Mouse (Mus musculus) heart, postnatal 36 days (tissue): Measurements from ENCODE around the gene Tmem82. TPM values are rescaled to one million over a fixed set of nuclear protein-coding genes. Genes with fewer than 3 reads are reported as not detected.

ENCODE experiments used
- DNase-seq, 2 experiments: peaks; one replicate each; pipeline ENCODE4 v3.0.0; 2021 to 2022
- intact Hi-C: fragments of 180-260 bp; cut with DNase I; formaldehyde crosslinking; loops from one replicate; pipeline ENCODE4 v1.15.1; 2025
- total RNA-seq, 2 experiments: library from RNA; stranded (reverse); gene quantifications; 2 replicates each; pipeline ENCODE4 v1.2.3; 2021

Gene Tmem82
- 10 to 100 TPM; 26.1 to 29.2 TPM for total RNA-seq

GRCm38 (mm10) chr4:141618565-141619243 lies at the start of gene Tmem82:
TSS of gene Tmem82 (minus strand) at chr4:141618633.
- DNase-seq = peak; percentile 66 to 77
- intact Hi-C loops = loop anchor here (2.0 to 10.0 kb wide), 4 partner anchors 174 to 976 kb away; partner anchors contain the start of genes Casp9 and Dnajc16

- DNase-seq = no peak
- intact Hi-C loops = loop anchor here (2.0 kb wide), 1 partner anchor 22 kb away; no protein-coding TSS in a partner anchor
Observed at GRCm38 (mm10) chr4:141664799-141665198, 46.4 kb upstream of the Tmem82 start, which contains the start of gene Plekhm2. TSS of gene Plekhm2 (minus strand) at chr4:141664899.

GRCm38 (mm10) chr4:141664011-141664745 lies 45.7 kb upstream of the Tmem82 start:
- peak; percentile 83 to 84 for DNase-seq
- intact Hi-C loops = loop anchor here (2.0 kb wide), 1 partner anchor 23 kb away; no protein-coding TSS in a partner anchor

- intact Hi-C loops = loop anchor here (2.0 kb wide), 2 partner anchors 59 to 127 kb away; partner anchors contain the start of genes Ddi2 and Dnajc16
- peak; percentile 44 to 64 for DNase-seq
Observed at GRCm38 (mm10) chr4:141663122-141663931, 44.9 kb upstream of the Tmem82 start.

GRCm38 (mm10) chr4:141660884-141661283 lies 42.5 kb upstream of the Tmem82 start:
- intact Hi-C loops = no loop called here

GRCm38 (mm10) chr4:141659739-141660138 lies 41.3 kb upstream of the Tmem82 start:
- no peak for DNase-seq
- intact Hi-C loops = no loop called here

More at GRCm38 (mm10) chr4:141660884-141661283, 42.5 kb upstream of the Tmem82 start:
- DNase-seq = no peak

GRCm38 (mm10) chr4:141658846-141659484 lies 40.5 kb upstream of the Tmem82 start:
- intact Hi-C loops = no loop called here
- DNase-seq = no peak

GRCm38 (mm10) chr4:141656932-141657331 lies 38.5 kb upstream of the Tmem82 start:
- no peak for DNase-seq

GRCm38 (mm10) chr4:141655908-141656608 lies 37.6 kb upstream of the Tmem82 start:
- intact Hi-C loops = no loop called here
- peak; percentile 57 to 61 for DNase-seq

More at GRCm38 (mm10) chr4:141656932-141657331, 38.5 kb upstream of the Tmem82 start:
- intact Hi-C loops = no loop called here

GRCm38 (mm10) chr4:141654509-141654908 lies 36.1 kb upstream of the Tmem82 start:
- no peak for DNase-seq

GRCm38 (mm10) chr4:141653813-141654212 lies 35.4 kb upstream of the Tmem82 start:
- DNase-seq = no peak
- intact Hi-C loops = no loop called here

More at GRCm38 (mm10) chr4:141654509-141654908, 36.1 kb upstream of the Tmem82 start:
- intact Hi-C loops = no loop called here

GRCm38 (mm10) chr4:141653044-141653443 lies 34.6 kb upstream of the Tmem82 start:
- intact Hi-C loops = no loop called here
- DNase-seq = no peak

- intact Hi-C loops = no loop called here
- DNase-seq = no peak
Observed at GRCm38 (mm10) chr4:141651944-141652343, 33.5 kb upstream of the Tmem82 start.

- DNase-seq = peak; percentile 49 to 51
Observed at GRCm38 (mm10) chr4:141651286-141651685, 32.9 kb upstream of the Tmem82 start.

GRCm38 (mm10) chr4:141649244-141649643 lies 30.8 kb upstream of the Tmem82 start:
- no peak for DNase-seq

More at GRCm38 (mm10) chr4:141651286-141651685, 32.9 kb upstream of the Tmem82 start:
- intact Hi-C loops = no loop called here

GRCm38 (mm10) chr4:141648262-141648661 lies 29.8 kb upstream of the Tmem82 start:
- intact Hi-C loops = no loop called here
- peak in 1 of 2 experiments; percentile 57 for DNase-seq

More at GRCm38 (mm10) chr4:141649244-141649643, 30.8 kb upstream of the Tmem82 start:
- intact Hi-C loops = no loop called here

- no peak for DNase-seq
- intact Hi-C loops = no loop called here
Observed at GRCm38 (mm10) chr4:141647187-141647586, 28.8 kb upstream of the Tmem82 start.

GRCm38 (mm10) chr4:141645988-141646387 lies 27.6 kb upstream of the Tmem82 start:
- intact Hi-C loops = no loop called here
- no peak for DNase-seq
